Mouse (Mus musculus) MEL (cell line): ENCODE data around the gene Olfr1012. TPM values are rescaled to one million over a fixed set of nuclear protein-coding genes. Genes with fewer than 3 reads are reported as not detected.

Source experiments
- DNase-seq: peaks from one replicate; pipeline ENCODE4 v3.0.0; 2011; ENCODE audit warnings: low read depth, low spot score
- H3K27ac ChIP-seq: 2 replicates; pipeline ENCODE4 v1.5.1; 2012; ENCODE audit warnings: low read depth, mild to moderate bottlenecking, control low read depth, low read length, moderate library complexity; ENCODE audit not compliant: control insufficient read depth
- H3K27me3 ChIP-seq, 2 experiments: fragments of 150-350 bp in 1 of 2; sonication (generic) in 1 of 2; 2 replicates each; pipeline ENCODE4 v1.6.1; 2012; ENCODE audit warnings: low read length in 2 of 2, mild to moderate bottlenecking in 2 of 2, improper control_type of control experiment in 1 of 2, moderate library complexity in 1 of 2; ENCODE audit not compliant: insufficient read depth in 2 of 2, control insufficient read depth in 1 of 2
- H3K36me3 ChIP-seq, 2 experiments: 2 replicates each; pipeline ENCODE4 v1.6.1; 2012 to 2014; ENCODE audit warnings: low read length in 2 of 2, improper control_type of control experiment in 1 of 2, inconsistent platforms in 1 of 2, mild to moderate bottlenecking in 1 of 2; ENCODE audit not compliant: insufficient read depth in 2 of 2, control insufficient read depth in 1 of 2
- H3K4me1 ChIP-seq, 2 experiments: fragments of 150-350 bp in 1 of 2; sonication (generic) in 1 of 2; 2 replicates each; pipeline ENCODE4 v1.6.1; 2012; ENCODE audit warnings: low read length in 2 of 2, improper control_type of control experiment in 1 of 2, mild to moderate bottlenecking in 1 of 2; ENCODE audit not compliant: insufficient read depth in 2 of 2, control insufficient read depth in 1 of 2
- H3K4me3 ChIP-seq, 2 experiments: fragments of 150-350 bp in 1 of 2; sonication (generic) in 1 of 2; 2 replicates each; pipeline ENCODE4 v1.5.1; 2012; ENCODE audit warnings: low read depth in 2 of 2, low read length in 2 of 2, mild to moderate bottlenecking in 2 of 2, moderate library complexity in 2 of 2, control low read depth in 1 of 2, improper control_type of control experiment in 1 of 2; ENCODE audit not compliant: control insufficient read depth in 1 of 2, insufficient read depth in 1 of 2
- H3K79me2 ChIP-seq: 2 replicates; pipeline ENCODE4 v1.6.1; 2012; ENCODE audit warnings: mild to moderate bottlenecking, low read length, moderate library complexity; ENCODE audit not compliant: control insufficient read depth, poor library complexity, insufficient read depth
- H3K9ac ChIP-seq: 2 replicates; pipeline ENCODE4 v1.6.1; 2012; ENCODE audit warnings: low read depth, mild to moderate bottlenecking, control low read depth, low read length, moderate library complexity; ENCODE audit not compliant: control insufficient read depth, poor library complexity, severe bottlenecking
- H3K9me3 ChIP-seq: fragments of 150-350 bp; sonication (generic); replicated peaks from 2 replicates; pipeline ENCODE4 v1.6.1; 2012; ENCODE audit warnings: mild to moderate bottlenecking, low read length, improper control_type of control experiment, moderate library complexity; ENCODE audit not compliant: insufficient read depth
- BHLHE40 ChIP-seq: IDR thresholded peaks from 2 replicates; pipeline ENCODE4 v1.6.1; 2012; ENCODE audit warnings: low read depth, mild to moderate bottlenecking, inconsistent platforms, low read length, improper control_type of control experiment, borderline replicate concordance
- CHD1 ChIP-seq: IDR thresholded peaks from 2 replicates; pipeline ENCODE4 v1.6.1; 2012; ENCODE audit warnings: low read depth, mild to moderate bottlenecking, inconsistent platforms, low read length, improper control_type of control experiment
- CHD2 ChIP-seq: IDR thresholded peaks from 2 replicates; pipeline ENCODE4 v1.6.1; 2011; ENCODE audit warnings: low read length, improper control_type of control experiment
- CTCF ChIP-seq, 3 experiments: IDR thresholded peaks in 2 of 3; conservative IDR thresholded peaks in 1 of 3; 2 replicates each; pipeline ENCODE4 v1.5.1; 2011 to 2012; ENCODE audit warnings: low read length in 3 of 3, low read depth in 2 of 3, mild to moderate bottlenecking in 2 of 3, improper control_type of control experiment in 1 of 3, inconsistent platforms in 1 of 3, mixed read lengths in 1 of 3, moderate library complexity in 1 of 3; ENCODE audit not compliant: control insufficient read depth in 1 of 3, insufficient read depth in 1 of 3, poor library complexity in 1 of 3, severe bottlenecking in 1 of 3
- E2F4 ChIP-seq: IDR thresholded peaks from 2 replicates; pipeline ENCODE4 v1.6.1; 2011; ENCODE audit warnings: low read depth, low read length, improper control_type of control experiment, borderline replicate concordance
- ELF1 ChIP-seq: IDR thresholded peaks from 2 replicates; pipeline ENCODE4 v1.6.1; 2014; ENCODE audit warnings: low read depth, mild to moderate bottlenecking, inconsistent platforms, low read length, improper control_type of control experiment, moderate library complexity
- EP300 ChIP-seq, 2 experiments: IDR thresholded peaks; 2 replicates each; pipeline ENCODE4 v1.6.1; 2011; ENCODE audit warnings: improper control_type of control experiment in 2 of 2, low read length in 2 of 2, low read depth in 1 of 2, mild to moderate bottlenecking in 1 of 2
- GABPA ChIP-seq: IDR thresholded peaks from 2 replicates; pipeline ENCODE4 v1.6.1; 2012; ENCODE audit warnings: low read depth, mild to moderate bottlenecking, inconsistent platforms, low read length, improper control_type of control experiment, moderate library complexity
- KAT2A ChIP-seq: conservative IDR thresholded peaks from 2 replicates; pipeline ENCODE4 v1.6.1; 2012; ENCODE audit warnings: low read depth, low read length, improper control_type of control experiment, inconsistent platforms
- MEF2A ChIP-seq: IDR thresholded peaks from 2 replicates; pipeline ENCODE4 v1.6.1; 2014; ENCODE audit warnings: low read depth, mild to moderate bottlenecking, inconsistent platforms, low read length, improper control_type of control experiment; ENCODE audit not compliant: poor library complexity, insufficient replicate concordance, severe bottlenecking; ENCODE audit errors: extremely low read depth
- MXI1 ChIP-seq: IDR thresholded peaks from 2 replicates; pipeline ENCODE4 v1.6.1; 2011; ENCODE audit warnings: mild to moderate bottlenecking, low read depth, low read length, improper control_type of control experiment
- MYB ChIP-seq: IDR thresholded peaks from 2 replicates; pipeline ENCODE4 v1.6.1; 2011; ENCODE audit warnings: mild to moderate bottlenecking, low read depth, low read length, improper control_type of control experiment
- MYC ChIP-seq: IDR thresholded peaks from 2 replicates; pipeline ENCODE4 v1.6.1; 2011; ENCODE audit warnings: low read depth, mild to moderate bottlenecking, low read length, improper control_type of control experiment, moderate library complexity
- NELFE ChIP-seq: IDR thresholded peaks from 2 replicates; pipeline ENCODE4 v1.6.1; 2011; ENCODE audit warnings: low read depth, low read length, improper control_type of control experiment
- NRF1 ChIP-seq: IDR thresholded peaks from 2 replicates; pipeline ENCODE4 v1.6.1; 2014; ENCODE audit warnings: low read depth, mild to moderate bottlenecking, inconsistent platforms, low read length, improper control_type of control experiment, moderate library complexity; ENCODE audit not compliant: poor library complexity, insufficient read depth, severe bottlenecking
- POLR2A ChIP-seq, 2 experiments: IDR thresholded peaks; 2 replicates each; pipeline ENCODE4 v1.6.1; 2011 to 2012; ENCODE audit warnings: low read length in 2 of 2, mild to moderate bottlenecking in 2 of 2, control low read depth in 1 of 2, improper control_type of control experiment in 1 of 2, low read depth in 1 of 2, moderate library complexity in 1 of 2; ENCODE audit not compliant: control insufficient read depth in 1 of 2, insufficient read depth in 1 of 2, poor library complexity in 1 of 2
- RAD21 ChIP-seq: IDR thresholded peaks from 2 replicates; pipeline ENCODE4 v1.6.1; 2011; ENCODE audit warnings: mild to moderate bottlenecking, low read depth, low read length, improper control_type of control experiment
- RCOR1 ChIP-seq: IDR thresholded peaks from 2 replicates; pipeline ENCODE4 v1.6.1; 2012; ENCODE audit warnings: low read depth, mild to moderate bottlenecking, inconsistent platforms, low read length, improper control_type of control experiment
- TBP ChIP-seq: IDR thresholded peaks from 2 replicates; pipeline ENCODE4 v1.8.0; 2011; ENCODE audit warnings: low read depth, low read length, improper control_type of control experiment
- TCF12 ChIP-seq: IDR thresholded peaks from 2 replicates; pipeline ENCODE4 v1.6.1; 2014; ENCODE audit warnings: low read depth, mild to moderate bottlenecking, inconsistent platforms, low read length, improper control_type of control experiment, moderate library complexity
- UBTF ChIP-seq: IDR thresholded peaks from 2 replicates; pipeline ENCODE4 v1.6.1; 2012; ENCODE audit warnings: low read depth, mild to moderate bottlenecking, inconsistent platforms, low read length, improper control_type of control experiment, moderate library complexity, borderline replicate concordance; ENCODE audit not compliant: insufficient read depth
- USF1 ChIP-seq: IDR thresholded peaks from 2 replicates; pipeline ENCODE4 v1.6.1; 2014; ENCODE audit warnings: low read depth, mild to moderate bottlenecking, inconsistent platforms, low read length, improper control_type of control experiment, moderate library complexity
- USF2 ChIP-seq, 2 experiments: IDR thresholded peaks; 2 replicates each; pipeline ENCODE4 v1.6.1; 2011 to 2012; ENCODE audit warnings: improper control_type of control experiment in 2 of 2, low read length in 2 of 2, borderline replicate concordance in 1 of 2, inconsistent platforms in 1 of 2, low read depth in 1 of 2, mild to moderate bottlenecking in 1 of 2; ENCODE audit not compliant: insufficient read depth in 1 of 2
- ZC3H11A ChIP-seq: IDR thresholded peaks from 2 replicates; pipeline ENCODE4 v1.6.1; 2012; ENCODE audit warnings: low read depth, mild to moderate bottlenecking, inconsistent platforms, low read length, improper control_type of control experiment
- ZKSCAN1 ChIP-seq: IDR thresholded peaks from 2 replicates; pipeline ENCODE4 v1.6.1; 2012; ENCODE audit warnings: low read depth, mild to moderate bottlenecking, inconsistent platforms, low read length, improper control_type of control experiment, moderate library complexity
- polyA plus RNA-seq, 2 experiments: library from polyadenylated mRNA; stranded (reverse) in 1 of 2; unstranded in 1 of 2; fragments of >175 nt in 1 of 2; fragments of >200 nt in 1 of 2; gene quantifications; 2 replicates each; pipeline versions ENCODE4 v1.2.1 to v1.2.4; 2012; ENCODE audit warnings: low replicate concordance in 2 of 2, low read depth in 1 of 2; ENCODE audit not compliant: insufficient read length in 2 of 2, insufficient read depth in 1 of 2, missing spikeins in 1 of 2
- total RNA-seq: library from RNA; depleted of rRNA; stranded (reverse); fragments of 300-350 nt; gene quantifications from 2 replicates; pipeline ENCODE4 v1.2.3, GENCODE M21; 2012; rRNA removed

Olfr1012 gene
- total RNA-seq (not detected in 2 replicates), polyA plus RNA-seq (not detected)

DNA sequence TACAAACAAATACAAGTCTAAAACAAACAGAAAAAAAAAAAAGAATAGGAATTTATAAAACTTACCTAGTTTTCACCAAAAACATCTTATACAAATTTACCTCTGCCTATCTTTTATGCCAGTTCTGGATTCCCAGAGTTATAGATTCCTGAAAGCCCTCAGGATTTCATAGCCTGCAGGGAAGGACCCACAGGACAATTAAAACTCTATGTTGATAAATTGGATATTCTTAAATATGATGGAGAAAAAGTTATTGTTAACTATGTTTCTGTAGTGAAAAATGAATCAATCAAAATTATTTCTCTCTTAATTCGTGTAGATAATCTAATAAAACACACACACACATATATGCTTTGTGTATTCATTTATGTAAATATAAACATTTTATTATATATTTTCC is at the start of gene Olfr1012:
Gene Olfr1012, minus strand, starts transcription at position 101 of the 400 bp plus-strand sequence.
- no peaks in the 10 kb centered on the region for H3K27me3 ChIP-seq
- H3K9ac ChIP-seq: no peak within 1 kb of the TSS
- no peak within 1 kb of the TSS for H3K4me3 ChIP-seq
- no peaks in the 10 kb centered on the region for H3K79me2 ChIP-seq
- no peaks in the 10 kb centered on the region for H3K36me3 ChIP-seq
- no peaks in the 10 kb centered on the region for H3K4me1 ChIP-seq
- TF ChIP-seq ZKSCAN1: no peak
- no peak for TF ChIP-seq MXI1
- TF ChIP-seq MYC: no peak
- no peak for TF ChIP-seq MEF2A
- TF ChIP-seq NRF1: no peak
- TF ChIP-seq CHD2: no peak
- TF ChIP-seq BHLHE40: no peak
- TF ChIP-seq CHD1: no peak
- no peak for TF ChIP-seq ELF1
- no peak for TF ChIP-seq MYB
- no peak for TF ChIP-seq TCF12
- no peak for TF ChIP-seq POLR2A (IDR thresholded peaks at IDR 0.05; ENCODE audit: control insufficient read depth in 1 of 2, insufficient read depth in 1 of 2, low read depth in 1 of 2, low read length in 2 of 2, poor library complexity in 1 of 2)
- TF ChIP-seq USF2 (IDR thresholded peaks at IDR 0.05; ENCODE audit: borderline replicate concordance in 1 of 2, insufficient read depth in 1 of 2, low read depth in 1 of 2, low read length in 2 of 2): no peak
- no peak for TF ChIP-seq RAD21
- no peak for TF ChIP-seq CTCF (IDR thresholded peaks at IDR 0.05 in 2 of 3, conservative IDR thresholded peaks at IDR 0.05 in 1 of 3; ENCODE audit: control insufficient read depth in 1 of 3, insufficient read depth in 1 of 3, low read depth in 2 of 3, low read length in 3 of 3, poor library complexity in 1 of 3, severe bottlenecking in 1 of 3)
- TF ChIP-seq KAT2A: no peak
- H3K27ac ChIP-seq: no peak within 1 kb of the TSS
- DNase-seq: no peak
- H3K9me3 ChIP-seq: no peaks in the 10 kb centered on the region

DNA sequence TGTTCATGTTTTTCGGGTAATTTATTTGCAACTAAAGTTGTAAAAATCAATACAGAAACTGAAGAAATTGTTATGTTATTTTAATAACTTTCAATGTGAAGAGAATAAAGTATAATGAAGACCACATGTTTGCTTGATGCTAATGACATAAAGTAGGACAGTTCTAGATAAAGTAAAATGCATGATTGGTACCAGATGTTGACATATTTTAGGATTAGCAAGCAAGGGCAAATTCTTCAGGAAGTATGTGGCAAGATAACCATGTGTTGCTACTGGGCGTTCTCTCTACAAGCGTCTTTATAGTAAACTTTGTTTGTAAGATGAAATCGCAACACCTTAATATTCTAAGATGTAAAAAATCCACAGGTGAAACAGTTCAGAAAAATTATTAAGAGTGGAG is 41.9 kb upstream of the Olfr1012 start:
- Histone ChIP-seq H3K4me3 (no peak overlapping the region), H3K79me2 (no peaks in the 10 kb centered on the region), H3K27ac (no peak overlapping the region)

More for the DNA sequence above, 41.9 kb upstream of the Olfr1012 start:
- TF ChIP-seq GABPA (no peak), EP300 (IDR thresholded peaks at IDR 0.05; ENCODE audit: low read depth in 1 of 2, low read length in 2 of 2) (no peak), RCOR1 (no peak), ZC3H11A (no peak), ELF1 (no peak), NELFE (no peak), MEF2A (no peak), USF1 (no peak), TCF12 (no peak), KAT2A (no peak), UBTF (no peak), TBP (no peak), ZKSCAN1 (no peak), E2F4 (no peak)
- TF ChIP-seq, all 39 proteins: peak for 0
- no peak overlapping the region for H3K9ac ChIP-seq
- H3K27me3 ChIP-seq: no peaks in the 10 kb centered on the region
- no peak for DNase-seq
- no peaks in the 10 kb centered on the region for H3K9me3 ChIP-seq
- no peaks in the 10 kb centered on the region for H3K36me3 ChIP-seq
- no peaks in the 10 kb centered on the region for H3K4me1 ChIP-seq
